Mouse (Mus musculus): ENCODE data around the gene Notch3.
"Not testable (repeated sequence)": the region's sequence is repeated elsewhere in the genome, so short reads cannot be mapped to it uniquely, and the experiment has no call there.

Notch3 gene

GRCm38 (mm10) chr17:32166687-32167086, at the start of gene Notch3:
Gene Notch3 (minus strand): TSS chr17:32166852.
- peak; percentile 64 for DNase-seq

GRCm38 (mm10) chr17:32215587-32215986, 48.9 kb upstream of the Notch3 start:
- not testable (repeated sequence) for DNase-seq

GRCm38 (mm10) chr17:32211554-32211953, 44.9 kb upstream of the Notch3 start:
- DNase-seq: not testable (repeated sequence)

- peak; percentile 75 for DNase-seq
Observed at GRCm38 (mm10) chr17:32209752-32210151, 43.1 kb upstream of the Notch3 start.

- DNase-seq: no peak
Observed at GRCm38 (mm10) chr17:32209144-32209543, 42.5 kb upstream of the Notch3 start.

GRCm38 (mm10) chr17:32207586-32208245, 41.1 kb upstream of the Notch3 start:
- no peak for DNase-seq

- DNase-seq: no peak
Observed at GRCm38 (mm10) chr17:32205345-32205744, 38.7 kb upstream of the Notch3 start.

GRCm38 (mm10) chr17:32202972-32203371, 36.3 kb upstream of the Notch3 start:
- no peak for DNase-seq

GRCm38 (mm10) chr17:32201086-32201485, 34.4 kb upstream of the Notch3 start:
- no peak for DNase-seq

GRCm38 (mm10) chr17:32199796-32200195, 33.1 kb upstream of the Notch3 start:
- DNase-seq: no peak

GRCm38 (mm10) chr17:32197156-32197555, 30.5 kb upstream of the Notch3 start:
- DNase-seq: no peak

GRCm38 (mm10) chr17:32195725-32196124, 29.1 kb upstream of the Notch3 start:
- no peak for DNase-seq

- no peak for DNase-seq
Observed at GRCm38 (mm10) chr17:32193010-32193409, 26.4 kb upstream of the Notch3 start.

- DNase-seq: no peak
Observed at GRCm38 (mm10) chr17:32189850-32190249, 23.2 kb upstream of the Notch3 start.

- DNase-seq: peak; percentile 33
Observed at GRCm38 (mm10) chr17:32188863-32189636, 22.4 kb upstream of the Notch3 start, which contains the start of gene Ephx3. Gene Ephx3 (minus strand): TSS chr17:32189549.

- no peak for DNase-seq
Observed at GRCm38 (mm10) chr17:32183017-32183416, 16.4 kb upstream of the Notch3 start.

- DNase-seq: peak; percentile 39
Observed at GRCm38 (mm10) chr17:32179621-32180491, 13.2 kb upstream of the Notch3 start.

GRCm38 (mm10) chr17:32176919-32177318, 10.3 kb upstream of the Notch3 start:
- no peak for DNase-seq

GRCm38 (mm10) chr17:32173166-32173565, 6.5 kb upstream of the Notch3 start:
- no peak for DNase-seq

- no peak for DNase-seq
Observed at GRCm38 (mm10) chr17:32172485-32172884, 5.8 kb upstream of the Notch3 start.

GRCm38 (mm10) chr17:32169518-32170225, 3.0 kb upstream of the Notch3 start:
- no peak for DNase-seq

- DNase-seq: peak; percentile 87
Observed at GRCm38 (mm10) chr17:32165803-32166595, 653 bp downstream of the Notch3 start.

All from right cerebral cortex, postnatal 4 days (tissue).